Mouse (Mus musculus) lung, postnatal 0 days (tissue): ENCODE results near the gene B3galt4.

Experiments used
- CTCF ChIP-seq: IDR thresholded peaks from 2 replicates; pipeline ENCODE4 v1.5.1; 2016; ENCODE audit warnings: antibody characterized with exemption, mild to moderate bottlenecking
- EP300 ChIP-seq: IDR thresholded peaks from 2 replicates; pipeline ENCODE4 v1.6.1; 2016; ENCODE audit warnings: antibody characterized with exemption, mild to moderate bottlenecking, control low read depth

- TF ChIP-seq CTCF: no peak
- TF ChIP-seq EP300: no peak
These were observed 2.8 kb upstream of the B3galt4 start for GRCm38 (mm10) chr17:33953961-33954565.
